Mouse (Mus musculus): ENCODE results near the gene Mdp1. TPM values are rescaled to one million over a fixed set of nuclear protein-coding genes. Genes with fewer than 3 reads are reported as not detected.

Gene Mdp1
- polyA plus RNA-seq, 1 experiment from 2014 or later = 16.0 TPM

GRCm38 (mm10) chr14:55637795-55638194, 22.5 kb downstream of the Mdp1 start, which contains the start of gene Gm49378:
Gene Gm49378 (minus strand): TSS chr14:55637895.
- 97% methylated on average over 9 of the region's 9 CpGs for WGBS (ENCODE audit: insufficient replicate concordance)
- H3K36me3 ChIP-seq (replicated peaks; ENCODE audit: insufficient read depth, low read length) = peaks cover 62% of the 10 kb centered on the region

GRCm38 (mm10) chr14:55635523-55636007, 24.7 kb downstream of the Mdp1 start, which contains the start of gene Ipo4:
Gene Ipo4 (minus strand): TSS chr14:55635957.
- DNase-seq = peak; percentile 92

More at GRCm38 (mm10) chr14:55637795-55638194, 22.5 kb downstream of the Mdp1 start, which contains the start of gene Gm49378:
- Histone ChIP-seq H3K4me2 (ENCODE audit: low read depth, low read length) (no peak within 1 kb of the TSS), H3K27me3 (ENCODE audit: insufficient read depth, low read length) (no peaks in the 10 kb centered on the region), H3K9me3 (ENCODE audit: low read length) (no peaks in the 10 kb centered on the region), H3K27ac (ENCODE audit: low read depth) (no peak within 1 kb of the TSS), H3K9ac (replicated peaks) (no peak within 1 kb of the TSS), H3K4me1 (ENCODE audit: insufficient read depth) (peaks cover 14% of the 10 kb centered on the region), H3K4me3 (ENCODE audit: low read depth, low read length) (no peak within 1 kb of the TSS)
- no peak for DNase-seq
- no peak for ATAC-seq
- TF ChIP-seq EP300 (IDR thresholded peaks at IDR 0.05; ENCODE audit: low read depth) = no peak
- TF ChIP-seq CTCF (IDR thresholded peaks at IDR 0.05; ENCODE audit: low read depth) = no peak

GRCm38 (mm10) chr14:55634874-55635522, 25.3 kb downstream of the Mdp1 start:
- H3K36me3 ChIP-seq (replicated peaks; ENCODE audit: insufficient read depth, low read length) = peaks cover 69% of the 10 kb centered on the region
- no peak for TF ChIP-seq CTCF (IDR thresholded peaks at IDR 0.05; ENCODE audit: low read depth)
- TF ChIP-seq EP300 (IDR thresholded peaks at IDR 0.05; ENCODE audit: low read depth) = no peak
- H3K4me1 ChIP-seq (ENCODE audit: insufficient read depth) = peaks cover 7% of the 10 kb centered on the region
- H3K4me3 ChIP-seq (ENCODE audit: low read depth, low read length) = peak overlapping the region; percentile 55
- H3K27ac ChIP-seq (ENCODE audit: low read depth) = no peak overlapping the region
- WGBS (ENCODE audit: insufficient replicate concordance) = 9% methylated on average over 19 of the region's 23 CpGs
- H3K27me3 ChIP-seq (ENCODE audit: insufficient read depth, low read length) = no peaks in the 10 kb centered on the region
- DNase-seq (no peak), ATAC-seq (peak; percentile 40)
- H3K4me2 ChIP-seq (ENCODE audit: low read depth, low read length) = peak overlapping the region; percentile 82
- no peaks in the 10 kb centered on the region for H3K9me3 ChIP-seq (ENCODE audit: low read length)
- H3K9ac ChIP-seq (replicated peaks) = peak overlapping the region; percentile 61

More at GRCm38 (mm10) chr14:55635523-55636007, 24.7 kb downstream of the Mdp1 start, which contains the start of gene Ipo4:
- H3K27ac ChIP-seq (ENCODE audit: low read depth) = peak within 1 kb of the TSS; percentile 53; the same call in 1 of the 2 replicates
- H3K9ac ChIP-seq (replicated peaks) = peak within 1 kb of the TSS; percentile 61
- peak within 1 kb of the TSS; percentile 82 for H3K4me2 ChIP-seq (ENCODE audit: low read depth, low read length)
- peaks cover 69% of the 10 kb centered on the region for H3K36me3 ChIP-seq (replicated peaks; ENCODE audit: insufficient read depth, low read length)
- 1% methylated on average over 33 of the region's 33 CpGs for WGBS (ENCODE audit: insufficient replicate concordance)
- no peaks in the 10 kb centered on the region for H3K27me3 ChIP-seq (ENCODE audit: insufficient read depth, low read length)
- TF ChIP-seq EP300 (IDR thresholded peaks at IDR 0.05; ENCODE audit: low read depth) (0 out of 2 replicates have a peak, but pooled peaks have one; percentile 16), CTCF (IDR thresholded peaks at IDR 0.05; ENCODE audit: low read depth) (no peak)
- peak within 1 kb of the TSS; percentile 55 for H3K4me3 ChIP-seq (ENCODE audit: low read depth, low read length)
- H3K4me1 ChIP-seq (ENCODE audit: insufficient read depth) = peaks cover 7% of the 10 kb centered on the region
- ATAC-seq = peak; percentile 95
- H3K9me3 ChIP-seq (ENCODE audit: low read length) = no peaks in the 10 kb centered on the region

GRCm38 (mm10) chr14:55629312-55629711, 31.0 kb downstream of the Mdp1 start:
- Histone ChIP-seq H3K4me1 (ENCODE audit: insufficient read depth) (no peaks in the 10 kb centered on the region), H3K9ac (replicated peaks) (no peak overlapping the region), H3K27me3 (ENCODE audit: insufficient read depth, low read length) (no peaks in the 10 kb centered on the region), H3K27ac (ENCODE audit: low read depth) (no peak overlapping the region), H3K4me3 (ENCODE audit: low read depth, low read length) (no peak overlapping the region), H3K4me2 (ENCODE audit: low read depth, low read length) (no peak overlapping the region), H3K36me3 (replicated peaks; ENCODE audit: insufficient read depth, low read length) (peaks cover 71% of the 10 kb centered on the region), H3K9me3 (ENCODE audit: low read length) (no peaks in the 10 kb centered on the region)
- ATAC-seq = peak; percentile 35; the same call in 1 of the 2 replicates
- 45% methylated on average over 5 of the region's 5 CpGs for WGBS (ENCODE audit: insufficient replicate concordance)
- TF ChIP-seq EP300 (IDR thresholded peaks at IDR 0.05; ENCODE audit: low read depth) = no peak
- peak; percentile 90 for TF ChIP-seq CTCF (IDR thresholded peaks at IDR 0.05; ENCODE audit: low read depth)
- peak; percentile 78 for DNase-seq

- Histone ChIP-seq H3K27ac (ENCODE audit: low read depth) (no peak overlapping the region), H3K36me3 (replicated peaks; ENCODE audit: insufficient read depth, low read length) (peaks cover 61% of the 10 kb centered on the region), H3K4me1 (ENCODE audit: insufficient read depth) (no peaks in the 10 kb centered on the region), H3K4me3 (ENCODE audit: low read depth, low read length) (no peak overlapping the region), H3K9me3 (ENCODE audit: low read length) (no peaks in the 10 kb centered on the region), H3K27me3 (ENCODE audit: insufficient read depth, low read length) (no peaks in the 10 kb centered on the region), H3K4me2 (ENCODE audit: low read depth, low read length) (no peak overlapping the region), H3K9ac (replicated peaks) (no peak overlapping the region)
- 85% methylated on average over 27 of the region's 27 CpGs for WGBS (ENCODE audit: insufficient replicate concordance)
- DNase-seq = no peak
- TF ChIP-seq EP300 (IDR thresholded peaks at IDR 0.05; ENCODE audit: low read depth) (no peak), CTCF (IDR thresholded peaks at IDR 0.05; ENCODE audit: low read depth) (no peak)
- ATAC-seq = peak; percentile 62
These were observed 32.1 kb downstream of the Mdp1 start for GRCm38 (mm10) chr14:55628077-55628827.

All from liver, postnatal 0 days (tissue).